Mouse (Mus musculus) forebrain, embryonic 15.5 days (tissue): Measurements from ENCODE around the gene Bach2. TPM values are rescaled to one million over a fixed set of nuclear protein-coding genes. Genes with fewer than 3 reads are reported as not detected.

Source experiments
- ATAC-seq: fragments of 200-750 bp; cut with Nextera tagmentation; replicated peaks from 2 replicates; pipeline ENCODE4 v1.8.0; 2017; ENCODE audit warnings: mild to moderate bottlenecking, moderate TSS enrichment, moderate library complexity
- H3K27ac ChIP-seq: fragments of 300-500 bp; sonication (generic); replicated peaks from 2 replicates; pipeline ENCODE4 v1.5.1; 2015; ENCODE audit warnings: mild to moderate bottlenecking, inconsistent platforms
- H3K27me3 ChIP-seq: fragments of 300-500 bp; sonication (generic); 2 replicates; pipeline ENCODE4 v1.6.1; 2015; ENCODE audit warnings: inconsistent platforms
- H3K36me3 ChIP-seq: fragments of 300-500 bp; sonication (generic); 2 replicates; pipeline ENCODE4 v1.6.1; 2015; ENCODE audit warnings: mild to moderate bottlenecking, inconsistent platforms
- H3K4me1 ChIP-seq: fragments of 300-500 bp; sonication (generic); 2 replicates; pipeline ENCODE4 v1.6.1; 2015; ENCODE audit warnings: inconsistent platforms
- H3K4me2 ChIP-seq: fragments of 300-500 bp; sonication (generic); replicated peaks from 2 replicates; pipeline ENCODE4 v1.6.1; 2015; ENCODE audit warnings: mild to moderate bottlenecking, inconsistent platforms
- H3K4me3 ChIP-seq: fragments of 300-500 bp; sonication (generic); 2 replicates; pipeline ENCODE4 v1.5.1; 2015; ENCODE audit warnings: mild to moderate bottlenecking, inconsistent platforms
- H3K9ac ChIP-seq: fragments of 300-500 bp; sonication (generic); replicated peaks from 2 replicates; pipeline ENCODE4 v1.6.1; 2015; ENCODE audit warnings: mild to moderate bottlenecking, inconsistent platforms
- H3K9me3 ChIP-seq: fragments of 300-500 bp; sonication (generic); 2 replicates; pipeline ENCODE4 v1.6.1; 2016; ENCODE audit warnings: inconsistent platforms
- WGBS: fragments of 180-500 bp; shearing (Covaris S2); methylation state at CpG from one replicate; pipeline ENCODE4 v1.1.7; 2015; ENCODE audit warnings: mixed read lengths; 5-methylcytosine and 5-hydroxymethylcytosine counted together
- polyA plus RNA-seq: library from polyadenylated mRNA; unstranded; fragments of >200 nt; fragmentation: Nextera tagmentation; extraction: Ambion mirVana; gene quantifications from 2 replicates; pipeline ENCODE4 v1.2.1, GENCODE M21; 2015

The Bach2 gene
- polyA plus RNA-seq, 1 experiment from 2014 or later = 34.9 TPM

GRCm38 (mm10) chr4:32229266-32229665 is 9.3 kb upstream of the Bach2 start:
- Histone ChIP-seq H3K9ac (no peak overlapping the region), H3K27ac (no peak overlapping the region), H3K4me1 (no peaks in the 10 kb centered on the region), H3K4me3 (no peak overlapping the region), H3K36me3 (no peaks in the 10 kb centered on the region), H3K27me3 (no peaks in the 10 kb centered on the region), H3K4me2 (no peak overlapping the region), H3K9me3 (no peaks in the 10 kb centered on the region)
- ATAC-seq = no peak
- WGBS = 89% methylated on average over 10 of the region's 10 CpGs

DNA sequence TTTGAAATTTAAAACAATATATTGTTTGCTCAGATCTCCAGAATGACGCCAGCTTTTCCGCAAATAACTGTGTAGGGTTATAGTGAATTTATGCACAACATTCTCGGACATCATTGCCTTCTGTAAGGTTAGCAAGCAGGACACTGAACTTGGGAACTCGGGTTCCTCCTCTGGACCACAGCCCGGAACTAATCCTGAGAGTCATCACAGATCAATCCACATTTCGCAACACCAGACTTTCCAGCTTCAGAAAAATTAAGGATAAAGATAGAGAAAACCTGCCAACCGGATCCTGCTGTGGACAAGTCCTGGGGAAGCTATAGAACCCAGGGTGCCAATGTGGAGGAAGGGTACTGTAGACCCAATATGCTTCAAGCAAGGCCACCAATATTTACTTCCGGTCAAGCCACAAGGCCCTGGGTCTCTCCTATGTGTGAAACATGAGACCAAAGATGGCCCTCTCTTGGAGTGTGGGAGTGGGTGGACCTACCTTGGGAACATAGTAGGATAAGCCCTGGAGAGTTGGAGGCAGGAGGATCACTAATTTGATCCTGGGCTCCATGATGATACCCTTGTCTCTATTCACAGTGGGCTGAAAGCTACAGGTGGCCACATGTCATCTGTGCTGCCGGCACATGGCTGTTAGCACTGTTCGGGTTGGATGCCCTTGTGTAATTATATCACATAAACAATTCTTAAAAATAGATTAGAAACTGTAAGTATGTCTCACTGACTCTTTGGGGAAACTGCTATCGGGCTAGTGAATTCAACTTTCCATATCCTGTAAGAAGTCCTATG is 7.1 kb upstream of the Bach2 start:
- Histone ChIP-seq H3K4me1 (no peaks in the 10 kb centered on the region), H3K4me3 (no peak overlapping the region), H3K9ac (no peak overlapping the region), H3K4me2 (no peak overlapping the region), H3K9me3 (no peaks in the 10 kb centered on the region), H3K27me3 (no peaks in the 10 kb centered on the region), H3K36me3 (no peaks in the 10 kb centered on the region), H3K27ac (no peak overlapping the region)
- no peak for ATAC-seq
- WGBS = 92% methylated on average over 11 of the region's 11 CpGs

GRCm38 (mm10) chr4:32235920-32236705 is 2.5 kb upstream of the Bach2 start:
- H3K27me3 ChIP-seq = no peaks in the 10 kb centered on the region
- 70% methylated on average over 16 of the region's 16 CpGs for WGBS
- no peak overlapping the region for H3K4me2 ChIP-seq
- H3K9me3 ChIP-seq = no peaks in the 10 kb centered on the region
- no peaks in the 10 kb centered on the region for H3K36me3 ChIP-seq
- H3K27ac ChIP-seq = no peak overlapping the region
- H3K4me3 ChIP-seq = no peak overlapping the region
- no peak for ATAC-seq
- peaks cover 21% of the 10 kb centered on the region for H3K4me1 ChIP-seq
- no peak overlapping the region for H3K9ac ChIP-seq

DNA sequence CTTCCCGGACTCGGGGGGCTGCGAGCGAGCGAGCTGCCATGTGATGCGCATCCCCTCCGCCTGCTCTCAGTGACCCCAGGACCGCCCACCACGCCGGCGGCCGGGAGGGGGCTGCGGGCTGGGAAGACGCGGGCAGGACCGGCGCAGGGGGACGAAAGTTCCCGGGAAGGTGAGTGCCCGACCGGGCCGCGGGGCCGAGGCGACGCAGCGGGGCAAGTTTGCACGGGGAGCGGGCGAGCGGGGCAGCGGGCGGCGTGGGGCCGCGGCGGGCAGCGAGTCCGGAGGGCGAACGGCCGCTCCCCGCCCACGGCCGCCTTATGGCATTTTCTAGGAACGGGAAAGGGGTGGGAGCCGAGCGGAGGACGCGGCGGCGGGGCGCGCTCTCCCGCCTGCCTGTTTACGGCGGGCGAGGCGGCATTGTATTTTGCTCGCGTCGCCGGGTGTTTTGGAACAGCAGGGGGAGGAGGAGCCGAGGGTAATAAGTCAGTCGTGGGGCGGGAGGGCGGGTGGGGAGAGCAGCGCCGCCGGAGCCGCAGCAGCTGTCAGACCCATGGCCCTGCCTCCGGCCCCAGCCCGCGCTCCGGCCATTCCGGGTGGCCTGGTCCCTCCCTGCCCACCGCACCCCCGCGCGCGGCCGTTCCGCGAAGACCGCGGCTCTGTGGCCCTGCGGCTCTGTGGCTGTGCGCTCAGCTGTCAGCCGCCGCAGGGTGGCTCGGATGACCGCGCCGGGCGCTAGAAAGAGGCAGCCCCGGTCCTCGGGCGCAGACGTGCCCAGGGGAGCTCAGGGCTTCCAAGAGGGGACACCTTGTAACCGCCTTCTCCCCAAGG is 531 bp downstream of the Bach2 start:
- WGBS = 1% methylated on average over 87 of the region's 100 CpGs
- Histone ChIP-seq H3K9ac (peak overlapping the region; percentile 98), H3K36me3 (no peaks in the 10 kb centered on the region), H3K4me2 (peak overlapping the region; percentile 84), H3K4me1 (peaks cover 49% of the 10 kb centered on the region), H3K27ac (peak overlapping the region; percentile 98), H3K4me3 (peak overlapping the region; percentile 99), H3K27me3 (no peaks in the 10 kb centered on the region), H3K9me3 (no peaks in the 10 kb centered on the region)
- peak; percentile 57 for ATAC-seq

DNA sequence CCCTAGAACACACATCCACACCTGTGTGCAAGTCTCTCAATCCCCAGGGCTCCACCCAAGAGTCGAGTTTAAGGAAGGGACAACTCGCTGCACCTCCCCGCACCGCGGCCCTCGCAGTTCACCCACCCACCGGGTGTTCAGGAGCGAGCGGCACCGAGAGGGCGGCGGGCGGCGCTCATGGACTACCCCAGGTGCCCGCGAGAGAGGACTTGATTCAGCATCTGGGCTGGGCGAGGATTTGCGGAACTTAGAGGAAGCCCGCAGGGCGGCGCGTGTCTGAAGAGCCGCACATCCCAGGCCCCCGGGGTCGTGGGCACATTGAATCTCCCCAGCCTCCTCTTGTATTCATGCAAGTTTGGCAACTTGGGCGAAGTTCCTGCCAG is 1.1 kb downstream of the Bach2 start:
- H3K4me3 ChIP-seq = peak overlapping the region; percentile 99
- WGBS = 0% methylated on average over 26 of the region's 26 CpGs
- no peaks in the 10 kb centered on the region for H3K27me3 ChIP-seq
- no peaks in the 10 kb centered on the region for H3K36me3 ChIP-seq
- H3K4me1 ChIP-seq = peaks cover 54% of the 10 kb centered on the region
- H3K27ac ChIP-seq = peak overlapping the region; percentile 98
- H3K9me3 ChIP-seq = no peaks in the 10 kb centered on the region
- ATAC-seq = peak; percentile 41
- H3K4me2 ChIP-seq = peak overlapping the region; percentile 84
- H3K9ac ChIP-seq = peak overlapping the region; percentile 98

- no peak for ATAC-seq
- peak overlapping the region; percentile 98 for H3K27ac ChIP-seq
- peak overlapping the region; percentile 84 for H3K4me2 ChIP-seq
- no peaks in the 10 kb centered on the region for H3K27me3 ChIP-seq
- no peaks in the 10 kb centered on the region for H3K9me3 ChIP-seq
- peaks cover 54% of the 10 kb centered on the region for H3K4me1 ChIP-seq
- H3K4me3 ChIP-seq = peak overlapping the region; percentile 99
- WGBS = 6% methylated on average over 9 of the region's 9 CpGs
- no peaks in the 10 kb centered on the region for H3K36me3 ChIP-seq
- peak overlapping the region; percentile 98 for H3K9ac ChIP-seq
Measured at GRCm38 (mm10) chr4:32240457-32241030, 1.9 kb downstream of the Bach2 start.

- 12% methylated on average over 6 of the region's 6 CpGs for WGBS
- H3K4me3 ChIP-seq = peak overlapping the region; percentile 99
- peak overlapping the region; percentile 98 for H3K9ac ChIP-seq
- no peaks in the 10 kb centered on the region for H3K27me3 ChIP-seq
- ATAC-seq = peak; percentile 23
- H3K27ac ChIP-seq = peak overlapping the region; percentile 98
- peaks cover 60% of the 10 kb centered on the region for H3K4me1 ChIP-seq
- H3K9me3 ChIP-seq = no peaks in the 10 kb centered on the region
- H3K4me2 ChIP-seq = peak overlapping the region; percentile 84
- no peaks in the 10 kb centered on the region for H3K36me3 ChIP-seq
Measured at GRCm38 (mm10) chr4:32241351-32241980, 2.9 kb downstream of the Bach2 start.

GRCm38 (mm10) chr4:32242122-32242615 is 3.6 kb downstream of the Bach2 start:
- no peak for ATAC-seq
- Histone ChIP-seq H3K4me2 (peak overlapping the region; percentile 84), H3K27ac (peak overlapping the region; percentile 98), H3K9me3 (no peaks in the 10 kb centered on the region), H3K9ac (peak overlapping the region; percentile 98), H3K4me1 (peaks cover 67% of the 10 kb centered on the region), H3K27me3 (no peaks in the 10 kb centered on the region), H3K4me3 (peak overlapping the region; percentile 99), H3K36me3 (no peaks in the 10 kb centered on the region)
- 19% methylated on average over 6 of the region's 6 CpGs for WGBS

DNA sequence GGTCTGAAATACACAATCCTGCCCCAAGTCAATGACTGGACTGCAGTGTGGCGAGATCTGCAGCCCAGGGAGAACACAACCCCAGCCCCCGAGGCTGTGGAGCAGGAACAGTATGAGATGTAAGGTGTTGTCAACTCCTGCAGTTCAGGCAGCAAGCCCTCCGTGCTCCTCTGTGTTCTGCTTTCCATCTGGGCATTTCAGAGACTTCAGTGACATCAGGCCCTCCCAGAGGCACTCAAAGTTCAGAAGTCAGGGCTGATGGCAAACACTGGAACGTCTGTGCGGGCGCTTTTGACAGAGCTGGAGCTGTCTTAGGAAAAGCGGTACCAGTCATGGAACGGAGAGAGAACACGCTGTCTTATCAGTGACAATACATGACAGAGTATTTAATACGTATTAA is 4.9 kb downstream of the Bach2 start:
- ATAC-seq = no peak
- H3K36me3 ChIP-seq = no peaks in the 10 kb centered on the region
- H3K4me2 ChIP-seq = peak overlapping the region; percentile 84
- peaks cover 71% of the 10 kb centered on the region for H3K4me1 ChIP-seq
- H3K27me3 ChIP-seq = no peaks in the 10 kb centered on the region
- 0 out of 2 replicates have a peak overlapping the region, but pooled peaks have one; percentile 25 for H3K9ac ChIP-seq
- H3K9me3 ChIP-seq = no peaks in the 10 kb centered on the region
- H3K4me3 ChIP-seq = no peak overlapping the region
- 41% methylated on average over 10 of the region's 10 CpGs for WGBS
- H3K27ac ChIP-seq = peak overlapping the region; percentile 98

DNA sequence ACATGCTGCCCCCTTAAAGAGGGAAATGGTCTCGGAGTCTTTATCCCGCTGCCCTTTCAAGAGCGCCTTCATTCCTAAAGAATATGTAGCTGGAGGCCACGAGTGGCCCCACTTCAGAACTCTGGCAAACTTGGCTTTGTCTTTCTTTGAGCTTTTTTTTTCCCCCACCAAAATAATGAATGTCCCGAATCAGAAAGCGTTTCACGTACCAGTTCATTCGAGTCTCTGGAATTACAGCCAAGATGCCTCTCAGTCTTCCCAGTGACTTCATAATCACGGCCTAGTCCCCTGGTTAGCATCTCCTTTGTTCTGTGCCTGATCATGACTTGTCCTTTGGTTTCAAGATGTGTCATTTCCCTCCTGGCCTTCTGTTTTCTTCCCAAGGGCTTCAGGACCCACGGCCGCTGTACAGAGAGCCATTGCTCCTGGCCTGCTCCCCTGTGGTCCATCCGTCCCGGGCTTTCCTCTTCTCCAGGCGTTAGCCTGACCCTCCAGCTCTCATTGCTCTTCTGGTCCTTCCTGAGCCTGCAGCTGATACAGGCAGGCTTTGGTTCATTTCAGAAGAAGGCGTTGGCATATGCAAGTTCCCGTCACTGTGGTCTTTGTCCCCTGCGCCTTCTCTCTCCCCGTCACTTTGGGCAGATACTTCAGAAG is 5.6 kb downstream of the Bach2 start:
- H3K9ac ChIP-seq = no peak overlapping the region
- no peak overlapping the region; the same call in 1 of the 2 replicates for H3K4me2 ChIP-seq
- no peak for ATAC-seq
- peaks cover 78% of the 10 kb centered on the region for H3K4me1 ChIP-seq
- no peaks in the 10 kb centered on the region for H3K36me3 ChIP-seq
- H3K4me3 ChIP-seq = no peak overlapping the region
- WGBS = 23% methylated on average over 18 of the region's 18 CpGs
- H3K27ac ChIP-seq = peak overlapping the region; percentile 62
- no peaks in the 10 kb centered on the region for H3K27me3 ChIP-seq
- H3K9me3 ChIP-seq = no peaks in the 10 kb centered on the region

- peaks cover 84% of the 10 kb centered on the region for H3K4me1 ChIP-seq
- 77% methylated on average over 6 of the region's 6 CpGs for WGBS
- no peak overlapping the region for H3K4me3 ChIP-seq
- ATAC-seq = no peak
- no peak overlapping the region for H3K9ac ChIP-seq
- H3K27ac ChIP-seq = no peak overlapping the region
- no peaks in the 10 kb centered on the region for H3K36me3 ChIP-seq
- no peaks in the 10 kb centered on the region for H3K9me3 ChIP-seq
- H3K4me2 ChIP-seq = no peak overlapping the region
- H3K27me3 ChIP-seq = no peaks in the 10 kb centered on the region
Measured at GRCm38 (mm10) chr4:32245586-32245985, 7.0 kb downstream of the Bach2 start.
